Mouse (Mus musculus): ENCODE measurements around the gene Prtn3. TPM values are rescaled to one million over a fixed set of nuclear protein-coding genes. Genes with fewer than 3 reads are reported as not detected.
"Not testable (repeated sequence)": the region's sequence is repeated elsewhere in the genome, so short reads cannot be mapped to it uniquely, and the experiment has no call there.

The Prtn3 gene
- polyA plus RNA-seq, 1 experiment from 2014 or later, result 131 TPM

GRCm38 (mm10) chr10:79877757-79878156 is 3.5 kb downstream of the Prtn3 start:
- Histone ChIP-seq H3K27ac (replicated peaks) (peak overlapping the region; percentile 57), H3K36me3 (replicated peaks) (no peaks in the 10 kb centered on the region), H3K4me1 (replicated peaks) (peaks cover 67% of the 10 kb centered on the region), H3K27me3 (peaks cover 63% of the 10 kb centered on the region), H3K4me2 (peak overlapping the region; percentile 44), H3K9me3 (replicated peaks) (no peaks in the 10 kb centered on the region), H3K9ac (no peak overlapping the region; the same call in 1 of the 2 replicates), H3K4me3 (replicated peaks) (no peak overlapping the region)
- WGBS (ENCODE audit: insufficient replicate concordance), result 12% methylated on average over 12 of the region's 12 CpGs
- 0 out of 2 replicates have a peak, but pooled peaks have one; percentile 8 for ATAC-seq (ENCODE audit: insufficient read depth)

DNA sequence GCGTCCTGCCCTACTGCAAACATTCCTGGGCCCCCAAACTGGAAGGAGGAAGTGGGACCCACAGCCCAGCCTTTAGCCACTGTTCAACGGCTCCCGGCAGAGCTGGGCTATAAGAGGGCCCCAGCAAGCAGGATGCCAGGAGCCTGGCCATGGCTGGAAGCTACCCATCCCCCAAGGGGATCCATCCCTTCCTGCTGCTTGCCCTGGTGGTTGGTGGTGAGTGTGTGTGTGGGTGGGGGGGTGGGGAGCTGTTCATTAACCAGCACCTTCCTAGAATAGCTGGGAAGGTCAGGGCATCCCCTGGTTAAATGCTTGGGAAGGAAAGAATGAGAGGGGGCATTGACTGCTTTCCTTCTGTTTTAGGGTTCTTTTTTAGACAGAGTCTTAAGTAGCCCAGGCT is 5.3 kb downstream of the Prtn3 start:
- 17% methylated on average over 3 of the region's 3 CpGs for WGBS (ENCODE audit: insufficient replicate concordance)
- Histone ChIP-seq H3K9ac (no peak overlapping the region), H3K9me3 (replicated peaks) (no peaks in the 10 kb centered on the region), H3K36me3 (replicated peaks) (no peaks in the 10 kb centered on the region), H3K27ac (replicated peaks) (peak overlapping the region; percentile 55), H3K4me3 (replicated peaks) (0 out of 2 replicates have a peak overlapping the region, but pooled peaks have one; percentile 10), H3K4me2 (peak overlapping the region; percentile 59), H3K4me1 (replicated peaks) (peaks cover 71% of the 10 kb centered on the region), H3K27me3 (peaks cover 51% of the 10 kb centered on the region)
- no peak for ATAC-seq (ENCODE audit: insufficient read depth)

- Histone ChIP-seq H3K9me3 (replicated peaks) (no peaks in the 10 kb centered on the region), H3K27me3 (peaks cover 40% of the 10 kb centered on the region), H3K9ac (0 out of 2 replicates have a peak overlapping the region, but pooled peaks have one; percentile 2), H3K4me1 (replicated peaks) (peaks cover 68% of the 10 kb centered on the region), H3K27ac (replicated peaks) (peak overlapping the region; percentile 55; the same call in 1 of the 2 replicates), H3K36me3 (replicated peaks) (no peaks in the 10 kb centered on the region), H3K4me2 (peak overlapping the region; percentile 59), H3K4me3 (replicated peaks) (peak overlapping the region; percentile 39)
- 5% methylated on average over 9 of the region's 9 CpGs for WGBS (ENCODE audit: insufficient replicate concordance)
- peak; percentile 27; the same call in 1 of the 2 replicates for ATAC-seq (ENCODE audit: insufficient read depth)
Measured at GRCm38 (mm10) chr10:79880721-79881120, 6.4 kb downstream of the Prtn3 start.

DNA sequence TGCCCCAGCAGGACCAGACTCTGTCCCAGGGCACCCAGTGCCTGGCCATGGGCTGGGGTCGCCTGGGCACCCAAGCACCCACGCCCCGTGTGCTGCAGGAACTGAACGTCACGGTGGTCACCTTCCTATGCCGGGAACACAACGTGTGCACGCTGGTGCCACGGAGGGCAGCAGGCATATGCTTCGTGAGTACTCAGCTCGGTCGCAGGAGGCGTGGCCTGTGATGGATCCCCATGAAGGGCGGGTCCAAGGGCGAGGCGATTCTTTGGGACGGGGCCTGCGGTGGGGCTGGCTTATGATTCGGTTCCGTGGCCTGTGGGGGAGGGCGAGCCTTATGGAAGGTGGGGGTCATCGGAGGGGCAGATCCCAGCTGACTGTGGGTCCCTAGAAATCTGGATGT is 7.7 kb downstream of the Prtn3 start:
- WGBS (ENCODE audit: insufficient replicate concordance), result 2% methylated on average over 22 of the region's 22 CpGs
- no peak overlapping the region for H3K27ac ChIP-seq (replicated peaks)
- H3K27me3 ChIP-seq, result peaks cover 40% of the 10 kb centered on the region
- ATAC-seq (ENCODE audit: insufficient read depth), result 0 out of 2 replicates have a peak, but pooled peaks have one; percentile 23
- peaks cover 61% of the 10 kb centered on the region for H3K4me1 ChIP-seq (replicated peaks)
- H3K4me2 ChIP-seq, result peak overlapping the region; percentile 59
- H3K36me3 ChIP-seq (replicated peaks), result no peaks in the 10 kb centered on the region
- H3K4me3 ChIP-seq (replicated peaks), result peak overlapping the region; percentile 39
- no peaks in the 10 kb centered on the region for H3K9me3 ChIP-seq (replicated peaks)
- H3K9ac ChIP-seq, result no peak overlapping the region

DNA sequence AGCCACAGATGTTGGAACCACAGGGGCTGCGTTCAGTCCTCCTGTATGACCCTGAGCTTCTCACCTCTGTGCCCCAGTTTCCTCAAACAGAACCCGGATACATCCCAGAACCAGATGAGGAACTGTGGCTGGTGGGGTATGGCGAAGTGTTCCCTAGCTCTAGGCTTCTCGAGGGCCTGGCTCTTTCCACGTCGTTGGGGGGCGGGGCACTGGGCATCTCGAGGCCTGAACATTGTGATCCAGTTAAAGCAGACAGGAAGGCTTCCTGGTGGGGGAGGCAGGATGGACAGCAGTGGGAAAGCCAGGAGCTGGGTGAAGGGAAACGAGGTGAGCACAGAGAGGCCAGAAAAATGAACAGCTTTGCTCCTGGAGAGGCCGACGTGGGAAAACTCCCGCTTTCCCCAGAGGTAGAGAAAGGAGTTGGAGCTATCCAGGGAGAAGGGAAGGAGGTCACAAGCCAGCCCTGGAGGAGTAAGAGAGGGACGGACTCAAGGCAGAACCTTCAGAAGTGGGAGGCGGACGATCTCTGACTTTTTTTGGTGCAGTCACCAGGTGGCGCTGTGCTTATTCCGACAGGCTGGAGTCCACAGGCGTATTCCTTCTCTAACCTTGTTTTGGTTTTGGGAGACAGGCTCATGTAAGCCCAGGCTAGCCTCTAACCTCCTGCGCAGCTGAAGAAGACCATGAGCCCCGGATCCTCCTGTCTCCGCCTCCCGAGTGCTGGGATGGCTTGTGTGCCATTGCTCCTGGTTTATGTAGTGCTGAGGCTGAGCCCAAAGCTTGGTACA is 9.2 kb downstream of the Prtn3 start:
- WGBS (ENCODE audit: insufficient replicate concordance), result 14% methylated on average over 22 of the region's 22 CpGs
- H3K9me3 ChIP-seq (replicated peaks), result no peaks in the 10 kb centered on the region
- ATAC-seq (ENCODE audit: insufficient read depth), result no peak
- H3K4me2 ChIP-seq, result 0 out of 2 replicates have a peak overlapping the region, but pooled peaks have one; percentile 3
- H3K4me1 ChIP-seq (replicated peaks), result peaks cover 50% of the 10 kb centered on the region
- H3K9ac ChIP-seq, result no peak overlapping the region
- H3K4me3 ChIP-seq (replicated peaks), result no peak overlapping the region
- H3K36me3 ChIP-seq (replicated peaks), result no peaks in the 10 kb centered on the region
- H3K27ac ChIP-seq (replicated peaks), result no peak overlapping the region
- H3K27me3 ChIP-seq, result peaks cover 32% of the 10 kb centered on the region

DNA sequence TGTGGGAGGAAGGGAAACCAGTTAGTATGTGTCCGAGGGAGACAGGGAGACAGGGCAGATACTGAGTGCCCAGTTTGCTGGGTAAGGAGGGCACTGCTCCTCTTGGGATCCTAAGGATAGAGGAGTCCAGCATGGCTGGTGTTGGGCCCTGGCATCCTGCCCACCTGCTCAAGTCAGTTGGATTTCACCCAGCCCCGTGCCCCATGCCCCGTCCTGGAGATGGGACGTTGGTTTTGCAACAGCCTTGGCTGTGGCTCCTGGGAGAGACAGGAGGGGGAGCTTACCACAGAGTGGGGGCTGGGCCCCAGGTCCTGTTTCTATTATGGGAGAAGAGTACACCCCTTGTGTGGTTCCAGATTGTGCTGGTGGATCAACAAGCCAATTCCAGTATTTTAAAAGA is 10.2 kb downstream of the Prtn3 start:
- Histone ChIP-seq H3K27ac (replicated peaks) (peak overlapping the region; percentile 9; the same call in 1 of the 2 replicates), H3K9me3 (replicated peaks) (no peaks in the 10 kb centered on the region), H3K4me1 (replicated peaks) (peaks cover 48% of the 10 kb centered on the region), H3K4me2 (no peak overlapping the region; the same call in 1 of the 2 replicates), H3K4me3 (replicated peaks) (no peak overlapping the region), H3K27me3 (peaks cover 27% of the 10 kb centered on the region), H3K9ac (no peak overlapping the region), H3K36me3 (replicated peaks) (no peaks in the 10 kb centered on the region)
- WGBS (ENCODE audit: insufficient replicate concordance), result 34% methylated on average over 4 of the region's 4 CpGs
- ATAC-seq (ENCODE audit: insufficient read depth), result no peak

DNA sequence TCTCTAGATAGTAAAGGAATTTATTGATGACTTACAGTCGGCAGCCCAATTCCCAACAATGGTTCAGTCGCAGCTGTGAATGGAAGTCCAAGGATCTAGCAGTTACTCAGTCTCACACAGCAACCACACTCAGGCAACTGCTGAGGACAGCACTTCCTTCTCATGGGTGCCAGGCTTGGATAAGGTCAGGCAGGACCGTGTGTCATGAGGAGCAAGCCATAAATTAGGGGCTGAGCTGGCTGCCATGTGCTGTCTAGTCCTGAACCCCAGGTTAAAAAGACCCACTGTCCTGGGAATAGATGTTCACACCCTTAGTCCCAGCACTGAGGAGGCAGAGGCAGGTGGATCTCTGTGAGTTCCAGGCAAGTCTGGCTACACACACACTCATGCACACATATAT is 10.7 kb downstream of the Prtn3 start:
- H3K9me3 ChIP-seq (replicated peaks); H3K36me3 ChIP-seq (replicated peaks); H3K9ac ChIP-seq; ATAC-seq (ENCODE audit: insufficient read depth); H3K4me2 ChIP-seq; H3K4me3 ChIP-seq (replicated peaks): not testable (repeated sequence)
- Histone ChIP-seq H3K27me3 (peaks cover 25% of the 10 kb centered on the region), H3K4me1 (replicated peaks) (peaks cover 43% of the 10 kb centered on the region), H3K27ac (replicated peaks) (0 out of 2 replicates have a peak overlapping the region, but pooled peaks have one; percentile 1)
- WGBS (ENCODE audit: insufficient replicate concordance), result 31% methylated on average over 3 of the region's 3 CpGs

- no peak for ATAC-seq (ENCODE audit: insufficient read depth)
- peak within 1 kb of the TSS; percentile 14; the same call in 1 of the 2 replicates for H3K27ac ChIP-seq (replicated peaks)
- H3K36me3 ChIP-seq (replicated peaks), result no peaks in the 10 kb centered on the region
Measured at GRCm38 (mm10) chr10:79886054-79886453, 11.8 kb downstream of the Prtn3 start, which contains the start of gene Elane. Gene Elane, plus strand, starts transcription at chr10:79886247.

DNA sequence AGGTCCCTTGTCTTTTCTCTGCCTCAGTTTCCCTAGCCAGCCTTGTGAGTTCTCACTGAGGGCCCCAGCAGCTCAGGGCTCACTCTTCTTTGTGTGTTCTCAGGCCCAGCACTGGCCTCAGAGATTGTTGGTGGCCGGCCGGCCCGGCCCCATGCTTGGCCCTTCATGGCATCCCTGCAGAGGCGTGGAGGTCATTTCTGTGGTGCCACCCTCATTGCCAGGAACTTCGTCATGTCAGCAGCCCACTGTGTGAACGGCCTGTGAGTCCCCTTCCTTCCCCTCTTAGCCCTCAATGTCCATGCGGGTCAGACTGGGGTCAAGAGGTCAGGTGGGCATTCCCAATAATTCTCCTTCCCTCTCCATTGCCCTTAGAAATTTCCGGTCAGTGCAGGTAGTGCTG is 12.3 kb downstream of the Prtn3 start:
- peaks cover 16% of the 10 kb centered on the region for H3K27me3 ChIP-seq
- H3K9me3 ChIP-seq (replicated peaks), result no peaks in the 10 kb centered on the region
- H3K4me1 ChIP-seq (replicated peaks), result peaks cover 26% of the 10 kb centered on the region
- WGBS (ENCODE audit: insufficient replicate concordance), result 66% methylated on average over 8 of the region's 8 CpGs
- H3K9ac ChIP-seq, result no peak overlapping the region
- ATAC-seq (ENCODE audit: insufficient read depth), result no peak
- no peaks in the 10 kb centered on the region for H3K36me3 ChIP-seq (replicated peaks)
- 0 out of 2 replicates have a peak overlapping the region, but pooled peaks have one; percentile 5 for H3K4me2 ChIP-seq
- 0 out of 2 replicates have a peak overlapping the region, but pooled peaks have one; percentile 14 for H3K27ac ChIP-seq (replicated peaks)
- no peak overlapping the region for H3K4me3 ChIP-seq (replicated peaks)

More at GRCm38 (mm10) chr10:79886054-79886453, 11.8 kb downstream of the Prtn3 start, which contains the start of gene Elane:
- Histone ChIP-seq H3K9me3 (replicated peaks) (no peaks in the 10 kb centered on the region), H3K4me3 (replicated peaks) (no peak within 1 kb of the TSS), H3K4me2 (0 out of 2 replicates have a peak within 1 kb of the TSS, but pooled peaks have one; percentile 5), H3K27me3 (peaks cover 16% of the 10 kb centered on the region), H3K9ac (no peak within 1 kb of the TSS), H3K4me1 (replicated peaks) (peaks cover 32% of the 10 kb centered on the region)
- 54% methylated on average over 6 of the region's 6 CpGs for WGBS (ENCODE audit: insufficient replicate concordance)

DNA sequence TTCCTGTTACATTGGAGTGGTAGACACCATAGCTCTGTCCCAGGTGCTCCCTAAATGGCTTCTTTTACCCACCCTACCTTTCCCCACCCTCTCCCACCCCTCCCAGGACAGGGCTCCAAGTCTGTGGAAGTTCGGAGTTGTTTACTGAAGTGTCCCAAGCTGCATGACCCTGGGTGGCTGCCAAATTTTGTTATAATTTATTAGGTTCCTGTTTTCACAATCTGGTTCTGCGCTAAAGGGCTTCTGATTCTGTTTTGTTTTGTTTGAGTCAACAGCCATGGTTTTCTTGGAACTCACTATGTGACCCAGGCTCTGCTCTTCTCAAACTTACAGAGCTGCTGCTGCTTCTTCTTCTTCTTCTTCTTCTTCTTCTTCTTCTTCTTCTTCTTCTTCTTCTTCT is 15.1 kb downstream of the Prtn3 start:
- no peaks in the 10 kb centered on the region for H3K27me3 ChIP-seq
- H3K4me3 ChIP-seq (replicated peaks), result no peak overlapping the region
- peaks cover 2% of the 10 kb centered on the region; the same call in 1 of the 2 replicates for H3K4me1 ChIP-seq (replicated peaks)
- no peak overlapping the region for H3K27ac ChIP-seq (replicated peaks)
- no peaks in the 10 kb centered on the region for H3K36me3 ChIP-seq (replicated peaks)
- H3K9ac ChIP-seq, result no peak overlapping the region
- no peak for ATAC-seq (ENCODE audit: insufficient read depth)
- WGBS (ENCODE audit: insufficient replicate concordance), result 22% methylated on average over 2 of the region's 2 CpGs
- no peak overlapping the region for H3K4me2 ChIP-seq
- H3K9me3 ChIP-seq (replicated peaks), result no peaks in the 10 kb centered on the region

- Histone ChIP-seq H3K27ac (replicated peaks) (no peak within 1 kb of the TSS), H3K4me3 (replicated peaks) (no peak within 1 kb of the TSS), H3K9ac (no peak within 1 kb of the TSS), H3K27me3 (no peaks in the 10 kb centered on the region), H3K4me1 (replicated peaks) (no peaks in the 10 kb centered on the region), H3K36me3 (replicated peaks) (peaks cover 6% of the 10 kb centered on the region; the same call in 1 of the 2 replicates), H3K9me3 (replicated peaks) (no peaks in the 10 kb centered on the region), H3K4me2 (no peak within 1 kb of the TSS)
- no peak for ATAC-seq (ENCODE audit: insufficient read depth)
- 44% methylated on average over 5 of the region's 5 CpGs for WGBS (ENCODE audit: insufficient replicate concordance)
Measured at GRCm38 (mm10) chr10:79890670-79891069, 16.4 kb downstream of the Prtn3 start, which contains the start of gene Cfd. Gene Cfd, plus strand, starts transcription at chr10:79890853.

Measured in liver, embryonic 15.5 days (tissue).